Mouse (Mus musculus): Measurements from ENCODE around the gene Apom. TPM values are rescaled to one million over a fixed set of nuclear protein-coding genes. Genes with fewer than 3 reads are reported as not detected.

Gene Apom
- polyA plus RNA-seq, 1 experiment from 2014 or later, result 0.88 TPM

- H3K4me1 ChIP-seq (replicated peaks; ENCODE audit: control insufficient read depth, insufficient read depth, low read length), result no peaks in the 10 kb centered on the region
- no peaks in the 10 kb centered on the region for H3K27me3 ChIP-seq (ENCODE audit: control insufficient read depth, insufficient read depth, low read length)
- no peak overlapping the region for H3K27ac ChIP-seq (ENCODE audit: low read depth, low read length)
- peaks cover 7% of the 10 kb centered on the region for H3K36me3 ChIP-seq (ENCODE audit: control insufficient read depth, insufficient read depth, low read length)
- ATAC-seq (replicated peaks; ENCODE audit: low FRiP score) (no peak), DNase-seq (ENCODE audit: low spot score) (no peak)
- no peak overlapping the region for H3K4me3 ChIP-seq (ENCODE audit: low read depth, low read length)
- H3K9me3 ChIP-seq (ENCODE audit: control insufficient read depth, low read length), result no peaks in the 10 kb centered on the region
- WGBS, result 79% methylated on average over 6 of the region's 6 CpGs
- H3K4me2 ChIP-seq (ENCODE audit: low read depth, low read length, severe bottlenecking), result no peak overlapping the region
- H3K9ac ChIP-seq (ENCODE audit: low read length), result no peak overlapping the region
These were observed 28.6 kb downstream of the Apom start for GRCm38 (mm10) chr17:35103221-35103690.

DNA sequence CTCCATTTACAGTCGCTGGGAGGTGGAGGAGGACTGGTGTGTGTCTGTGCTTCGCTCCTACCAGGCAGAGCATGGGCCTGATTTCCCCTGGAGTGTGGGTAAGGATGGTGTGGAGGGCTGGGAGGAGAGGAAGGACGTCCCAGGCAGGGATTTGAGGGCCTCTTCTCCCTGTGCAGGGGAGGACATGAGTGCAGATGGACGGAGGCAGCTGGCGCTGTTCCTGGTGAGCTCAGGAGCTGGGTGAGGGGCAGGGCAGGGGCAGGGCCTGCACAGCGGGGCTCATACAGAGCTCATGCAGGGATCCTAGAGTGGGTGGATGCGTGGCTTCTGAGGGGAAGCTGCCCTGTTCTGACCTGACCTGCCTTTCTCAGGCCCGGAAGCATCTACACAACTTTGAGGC, 29.6 kb downstream of the Apom start:
- Histone ChIP-seq H3K4me2 (ENCODE audit: low read depth, low read length, severe bottlenecking) (no peak overlapping the region), H3K4me3 (ENCODE audit: low read depth, low read length) (no peak overlapping the region), H3K9me3 (ENCODE audit: control insufficient read depth, low read length) (no peaks in the 10 kb centered on the region), H3K9ac (ENCODE audit: low read length) (no peak overlapping the region), H3K36me3 (ENCODE audit: control insufficient read depth, insufficient read depth, low read length) (peaks cover 7% of the 10 kb centered on the region), H3K4me1 (replicated peaks; ENCODE audit: control insufficient read depth, insufficient read depth, low read length) (no peaks in the 10 kb centered on the region), H3K27ac (ENCODE audit: low read depth, low read length) (no peak overlapping the region), H3K27me3 (ENCODE audit: control insufficient read depth, insufficient read depth, low read length) (no peaks in the 10 kb centered on the region)
- DNase-seq (ENCODE audit: low spot score) (no peak), ATAC-seq (replicated peaks; ENCODE audit: low FRiP score) (no peak)
- 76% methylated on average over 8 of the region's 8 CpGs for WGBS

DNA sequence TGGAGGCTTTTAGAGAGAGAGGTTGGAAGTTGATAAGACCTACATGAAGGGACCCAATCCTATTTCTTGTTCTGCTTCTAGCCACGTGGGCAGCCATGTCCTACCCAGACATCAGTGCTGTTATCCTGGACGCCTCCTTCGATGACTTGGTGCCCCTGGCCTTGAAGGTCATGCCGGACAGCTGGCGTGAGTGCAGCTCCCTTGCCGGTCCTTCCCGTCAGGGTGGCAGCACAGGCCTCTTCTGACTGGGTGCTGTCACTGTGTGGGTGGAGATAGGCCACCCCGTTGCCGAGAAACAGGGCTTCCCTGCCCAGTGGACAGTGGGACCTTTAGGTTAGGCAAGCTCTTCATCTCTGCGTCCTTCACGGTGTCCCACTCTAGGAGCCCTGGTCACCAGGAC, 30.7 kb downstream of the Apom start:
- WGBS, result 91% methylated on average over 11 of the region's 11 CpGs
- no peak for ATAC-seq (replicated peaks; ENCODE audit: low FRiP score)
- H3K27me3 ChIP-seq (ENCODE audit: control insufficient read depth, insufficient read depth, low read length), result no peaks in the 10 kb centered on the region
- no peak overlapping the region for H3K4me3 ChIP-seq (ENCODE audit: low read depth, low read length)
- no peaks in the 10 kb centered on the region for H3K9me3 ChIP-seq (ENCODE audit: control insufficient read depth, low read length)
- H3K36me3 ChIP-seq (ENCODE audit: control insufficient read depth, insufficient read depth, low read length), result peaks cover 7% of the 10 kb centered on the region
- H3K4me2 ChIP-seq (ENCODE audit: low read depth, low read length, severe bottlenecking), result no peak overlapping the region
- no peak for DNase-seq (ENCODE audit: low spot score)
- no peak overlapping the region for H3K27ac ChIP-seq (ENCODE audit: low read depth, low read length)
- H3K9ac ChIP-seq (ENCODE audit: low read length), result no peak overlapping the region
- no peaks in the 10 kb centered on the region for H3K4me1 ChIP-seq (replicated peaks; ENCODE audit: control insufficient read depth, insufficient read depth, low read length)

DNA sequence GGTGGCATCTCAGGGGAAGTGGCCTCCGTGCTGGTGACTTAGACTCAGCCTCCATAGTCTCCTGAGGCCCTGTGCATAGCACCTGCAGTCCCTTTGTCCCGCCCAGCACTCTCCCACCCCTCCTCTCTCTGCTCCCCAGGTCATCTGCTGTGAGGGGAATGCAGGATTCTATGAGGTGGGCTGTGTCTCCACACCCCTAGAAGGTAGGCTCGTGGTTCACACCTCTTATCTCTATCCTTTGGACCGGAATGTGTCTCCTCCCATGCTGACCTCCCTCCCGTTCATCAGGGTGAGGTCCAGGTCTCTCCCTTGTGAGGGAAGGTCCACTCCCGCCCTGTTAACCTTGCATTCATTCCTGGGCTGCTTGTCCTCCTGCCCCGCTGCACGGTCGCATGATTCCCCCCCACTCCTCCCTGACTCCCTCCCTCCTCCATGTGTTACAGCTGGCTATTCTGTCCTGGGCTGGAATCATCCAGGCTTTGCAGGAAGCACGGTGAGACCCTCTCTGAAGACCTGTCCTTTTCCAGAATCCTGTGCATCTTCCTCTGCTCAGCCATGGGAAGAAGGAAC, 31.6 kb downstream of the Apom start:
- no peak overlapping the region for H3K9ac ChIP-seq (ENCODE audit: low read length)
- DNase-seq (ENCODE audit: low spot score) (no peak), ATAC-seq (replicated peaks; ENCODE audit: low FRiP score) (no peak)
- no peak overlapping the region for H3K4me3 ChIP-seq (ENCODE audit: low read depth, low read length)
- no peak overlapping the region for H3K4me2 ChIP-seq (ENCODE audit: low read depth, low read length, severe bottlenecking)
- H3K4me1 ChIP-seq (replicated peaks; ENCODE audit: control insufficient read depth, insufficient read depth, low read length), result no peaks in the 10 kb centered on the region
- no peaks in the 10 kb centered on the region for H3K27me3 ChIP-seq (ENCODE audit: control insufficient read depth, insufficient read depth, low read length)
- no peaks in the 10 kb centered on the region for H3K9me3 ChIP-seq (ENCODE audit: control insufficient read depth, low read length)
- H3K27ac ChIP-seq (ENCODE audit: low read depth, low read length), result no peak overlapping the region
- WGBS, result 78% methylated on average over 10 of the region's 10 CpGs
- peaks cover 7% of the 10 kb centered on the region for H3K36me3 ChIP-seq (ENCODE audit: control insufficient read depth, insufficient read depth, low read length)

GRCm38 (mm10) chr17:35097164-35097655, 34.6 kb downstream of the Apom start:
- Histone ChIP-seq H3K9me3 (ENCODE audit: control insufficient read depth, low read length) (no peaks in the 10 kb centered on the region), H3K4me2 (ENCODE audit: low read depth, low read length, severe bottlenecking) (no peak overlapping the region), H3K36me3 (ENCODE audit: control insufficient read depth, insufficient read depth, low read length) (peaks cover 5% of the 10 kb centered on the region), H3K4me1 (replicated peaks; ENCODE audit: control insufficient read depth, insufficient read depth, low read length) (no peaks in the 10 kb centered on the region), H3K27ac (ENCODE audit: low read depth, low read length) (no peak overlapping the region), H3K9ac (ENCODE audit: low read length) (no peak overlapping the region), H3K4me3 (ENCODE audit: low read depth, low read length) (no peak overlapping the region), H3K27me3 (ENCODE audit: control insufficient read depth, insufficient read depth, low read length) (no peaks in the 10 kb centered on the region)
- DNase-seq (ENCODE audit: low spot score) (no peak), ATAC-seq (replicated peaks; ENCODE audit: low FRiP score) (no peak)
- WGBS, result 85% methylated on average over 12 of the region's 12 CpGs

DNA sequence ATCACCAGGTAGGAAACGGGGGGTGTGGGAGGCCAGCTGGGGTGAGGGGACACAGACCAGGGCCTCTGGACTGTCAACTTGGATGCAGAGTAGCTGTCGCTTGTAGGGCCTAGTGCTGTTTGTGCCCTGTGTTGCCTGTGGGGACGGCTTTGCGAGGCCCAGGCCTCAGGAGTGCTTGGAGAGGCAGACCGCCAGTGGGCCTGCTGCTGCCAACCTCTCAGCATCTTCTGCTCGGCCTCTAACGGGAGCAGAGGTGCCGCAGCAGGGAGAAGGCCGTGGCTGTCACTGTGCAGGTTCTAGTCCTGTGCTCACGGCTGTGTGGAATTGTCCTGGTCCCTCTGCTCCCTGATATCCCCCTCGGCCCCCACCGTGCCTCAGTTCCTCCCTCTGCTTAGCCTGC, 35.3 kb downstream of the Apom start:
- no peaks in the 10 kb centered on the region for H3K4me1 ChIP-seq (replicated peaks; ENCODE audit: control insufficient read depth, insufficient read depth, low read length)
- H3K36me3 ChIP-seq (ENCODE audit: control insufficient read depth, insufficient read depth, low read length), result no peaks in the 10 kb centered on the region; the same call in 1 of the 2 replicates
- H3K4me2 ChIP-seq (ENCODE audit: low read depth, low read length, severe bottlenecking), result no peak overlapping the region
- no peak for ATAC-seq (replicated peaks; ENCODE audit: low FRiP score)
- no peak overlapping the region for H3K4me3 ChIP-seq (ENCODE audit: low read depth, low read length)
- H3K9me3 ChIP-seq (ENCODE audit: control insufficient read depth, low read length), result no peaks in the 10 kb centered on the region
- no peaks in the 10 kb centered on the region for H3K27me3 ChIP-seq (ENCODE audit: control insufficient read depth, insufficient read depth, low read length)
- no peak overlapping the region for H3K9ac ChIP-seq (ENCODE audit: low read length)
- WGBS, result 88% methylated on average over 12 of the region's 12 CpGs
- DNase-seq (ENCODE audit: low spot score), result no peak
- H3K27ac ChIP-seq (ENCODE audit: low read depth, low read length), result no peak overlapping the region

GRCm38 (mm10) chr17:35094475-35095365, 37.1 kb downstream of the Apom start:
- no peak overlapping the region for H3K27ac ChIP-seq (ENCODE audit: low read depth, low read length)
- H3K4me1 ChIP-seq (replicated peaks; ENCODE audit: control insufficient read depth, insufficient read depth, low read length), result peaks cover 6% of the 10 kb centered on the region; the same call in 1 of the 2 replicates

DNA sequence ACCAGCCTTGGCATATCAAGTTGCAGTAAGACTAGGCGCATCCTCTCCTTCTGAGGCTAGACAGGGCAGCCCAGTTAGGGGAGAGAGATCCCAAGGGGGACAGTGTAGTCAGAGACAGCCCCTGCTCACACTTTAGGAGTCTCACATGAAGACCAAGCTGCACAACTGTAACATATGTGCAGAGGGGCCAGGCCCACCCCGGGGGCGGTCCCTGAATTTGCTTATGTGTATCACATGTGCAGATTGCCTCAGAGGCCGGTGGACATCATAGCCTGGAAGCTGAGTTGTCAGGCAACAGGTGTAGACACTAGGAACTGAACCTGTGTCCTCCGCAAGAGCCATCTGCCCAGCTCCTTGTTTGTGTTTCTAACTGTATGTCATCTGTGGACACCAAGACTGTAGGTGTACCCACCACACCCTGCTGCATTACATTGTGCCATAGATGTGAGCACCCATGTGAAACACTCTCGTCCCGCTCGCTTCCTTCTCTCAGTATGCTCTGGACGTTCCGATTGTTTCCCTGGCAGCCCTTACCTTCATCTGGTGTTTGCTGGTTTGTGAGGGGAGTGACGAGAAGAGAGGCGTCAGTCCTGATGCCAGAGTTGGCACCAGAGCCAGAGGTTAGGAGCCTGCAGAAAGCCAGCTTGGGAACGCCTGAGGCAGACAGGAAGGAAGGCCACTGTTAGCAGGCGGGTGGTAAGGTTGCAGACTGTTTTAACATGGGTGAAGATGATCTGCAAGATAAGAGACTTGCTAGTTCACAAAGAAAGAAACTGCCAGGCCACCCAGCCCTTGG, 39.2 kb downstream of the Apom start:
- H3K4me1 ChIP-seq (replicated peaks; ENCODE audit: control insufficient read depth, insufficient read depth, low read length), result peaks cover 6% of the 10 kb centered on the region; the same call in 1 of the 2 replicates
- DNase-seq (ENCODE audit: low spot score) (no peak), ATAC-seq (replicated peaks; ENCODE audit: low FRiP score) (no peak)
- no peak overlapping the region for H3K4me3 ChIP-seq (ENCODE audit: low read depth, low read length)
- no peak overlapping the region for H3K4me2 ChIP-seq (ENCODE audit: low read depth, low read length, severe bottlenecking)
- H3K27me3 ChIP-seq (ENCODE audit: control insufficient read depth, insufficient read depth, low read length), result no peaks in the 10 kb centered on the region
- no peak overlapping the region for H3K9ac ChIP-seq (ENCODE audit: low read length)
- no peaks in the 10 kb centered on the region for H3K9me3 ChIP-seq (ENCODE audit: control insufficient read depth, low read length)
- H3K27ac ChIP-seq (ENCODE audit: low read depth, low read length), result no peak overlapping the region
- WGBS, result 90% methylated on average over 14 of the region's 14 CpGs
- H3K36me3 ChIP-seq (ENCODE audit: control insufficient read depth, insufficient read depth, low read length), result no peaks in the 10 kb centered on the region; the same call in 1 of the 2 replicates

More at GRCm38 (mm10) chr17:35094475-35095365, 37.1 kb downstream of the Apom start:
- ATAC-seq (replicated peaks; ENCODE audit: low FRiP score), result no peak
- H3K9me3 ChIP-seq (ENCODE audit: control insufficient read depth, low read length), result no peaks in the 10 kb centered on the region
- no peaks in the 10 kb centered on the region for H3K27me3 ChIP-seq (ENCODE audit: control insufficient read depth, insufficient read depth, low read length)
- H3K4me2 ChIP-seq (ENCODE audit: low read depth, low read length, severe bottlenecking), result no peak overlapping the region
- WGBS, result 91% methylated on average over 15 of the region's 15 CpGs
- H3K4me3 ChIP-seq (ENCODE audit: low read depth, low read length), result no peak overlapping the region
- no peak overlapping the region for H3K9ac ChIP-seq (ENCODE audit: low read length)
- no peaks in the 10 kb centered on the region; the same call in 1 of the 2 replicates for H3K36me3 ChIP-seq (ENCODE audit: control insufficient read depth, insufficient read depth, low read length)
- DNase-seq (ENCODE audit: low spot score), result no peak

Measured in forebrain, embryonic 11.5 days (tissue).